Mouse (Mus musculus): ENCODE results near the gene Il31ra.

DNA sequence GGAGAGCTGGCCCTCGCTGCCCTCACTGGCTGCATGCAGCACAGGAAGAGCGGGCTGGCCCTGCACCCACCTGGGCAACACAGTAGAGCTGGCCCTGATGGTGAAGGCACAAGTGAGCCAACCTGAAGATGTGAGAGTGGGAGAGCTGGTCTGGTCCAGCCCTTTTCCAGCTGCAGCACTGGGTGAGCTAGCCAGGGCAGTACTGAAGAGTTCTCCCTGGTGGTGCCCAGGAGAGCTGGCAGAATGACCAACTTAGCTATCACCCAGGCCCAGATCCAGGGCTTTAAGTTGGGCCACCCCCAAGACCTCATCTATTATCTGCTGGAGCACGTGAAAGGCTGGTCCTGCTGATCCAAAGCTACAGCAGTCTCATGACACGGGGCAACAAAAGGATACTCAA lies 45.0 kb upstream of the Il31ra start:
- TF ChIP-seq POLR2A (IDR thresholded peaks at IDR 0.05; ENCODE audit: control insufficient read depth, extremely low read depth, insufficient read depth, low read length, poor library complexity) (no peak), CTCF (IDR thresholded peaks at IDR 0.05; ENCODE audit: borderline replicate concordance, control insufficient read depth, extremely low read depth, insufficient read depth, low read length, poor library complexity) (no peak)

Data from thymus, adult 2 months (tissue).